Mouse (Mus musculus): ENCODE results near the gene Rabgap1. TPM values are rescaled to one million over a fixed set of nuclear protein-coding genes. Genes with fewer than 3 reads are reported as not detected.

Gene Rabgap1
- polyA plus RNA-seq, 1 experiment from 2014 or later, result 37.2 TPM

GRCm38 (mm10) chr2:37516030-37516710 lies 73.1 kb downstream of the Rabgap1 start, which contains the start of gene Gpr21:
TSS of gene Gpr21 (plus strand) at chr2:37516332.
- Histone ChIP-seq H3K27ac (ENCODE audit: poor library complexity, severe bottlenecking) (peak within 1 kb of the TSS; percentile 33), H3K9me3 (replicated peaks) (no peaks in the 10 kb centered on the region), H3K9ac (0 out of 2 replicates have a peak within 1 kb of the TSS, but pooled peaks have one; percentile 30), H3K4me1 (replicated peaks) (peaks cover 17% of the 10 kb centered on the region), H3K4me3 (peak within 1 kb of the TSS; percentile 34), H3K36me3 (peaks cover 27% of the 10 kb centered on the region), H3K4me2 (peak within 1 kb of the TSS; percentile 52), H3K27me3 (replicated peaks) (no peaks in the 10 kb centered on the region)
- 21% methylated on average over 11 of the region's 11 CpGs for WGBS
- peak; percentile 76 for ATAC-seq (ENCODE audit: insufficient number of reproducible peaks, low FRiP score)

DNA sequence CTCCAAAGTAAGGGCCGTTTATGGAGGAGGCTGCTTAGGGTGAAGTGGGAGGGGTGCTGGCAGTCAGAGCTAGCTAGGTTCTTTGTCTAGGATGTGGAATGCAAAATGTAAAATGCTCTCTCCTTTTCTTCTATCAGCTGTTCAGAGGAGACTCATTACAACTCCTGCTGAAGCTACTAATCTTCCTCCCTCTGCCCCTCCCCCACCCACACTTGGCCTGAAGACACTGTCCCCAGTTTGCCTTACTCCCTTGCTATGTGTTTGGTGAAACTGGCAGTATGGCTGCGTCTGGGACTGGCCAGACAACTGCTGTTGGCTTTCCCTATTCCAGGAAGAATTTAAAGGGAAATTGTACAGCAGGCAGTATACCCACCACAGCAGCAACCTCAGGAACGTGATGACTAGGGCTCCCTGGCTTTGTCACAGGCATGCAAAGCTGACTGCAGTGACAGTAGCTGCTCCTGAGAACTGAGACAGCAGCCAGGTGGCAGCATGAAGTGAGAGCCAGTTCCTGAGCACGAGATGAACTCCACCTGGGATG lies 73.9 kb downstream of the Rabgap1 start:
- Histone ChIP-seq H3K9me3 (replicated peaks) (no peaks in the 10 kb centered on the region), H3K9ac (no peak overlapping the region), H3K36me3 (peaks cover 25% of the 10 kb centered on the region), H3K27ac (ENCODE audit: poor library complexity, severe bottlenecking) (peak overlapping the region; percentile 33), H3K27me3 (replicated peaks) (no peaks in the 10 kb centered on the region), H3K4me1 (replicated peaks) (peaks cover 17% of the 10 kb centered on the region), H3K4me3 (no peak overlapping the region), H3K4me2 (0 out of 2 replicates have a peak overlapping the region, but pooled peaks have one; percentile 15)
- no peak for ATAC-seq (ENCODE audit: insufficient number of reproducible peaks, low FRiP score)
- 36% methylated on average over 4 of the region's 4 CpGs for WGBS

DNA sequence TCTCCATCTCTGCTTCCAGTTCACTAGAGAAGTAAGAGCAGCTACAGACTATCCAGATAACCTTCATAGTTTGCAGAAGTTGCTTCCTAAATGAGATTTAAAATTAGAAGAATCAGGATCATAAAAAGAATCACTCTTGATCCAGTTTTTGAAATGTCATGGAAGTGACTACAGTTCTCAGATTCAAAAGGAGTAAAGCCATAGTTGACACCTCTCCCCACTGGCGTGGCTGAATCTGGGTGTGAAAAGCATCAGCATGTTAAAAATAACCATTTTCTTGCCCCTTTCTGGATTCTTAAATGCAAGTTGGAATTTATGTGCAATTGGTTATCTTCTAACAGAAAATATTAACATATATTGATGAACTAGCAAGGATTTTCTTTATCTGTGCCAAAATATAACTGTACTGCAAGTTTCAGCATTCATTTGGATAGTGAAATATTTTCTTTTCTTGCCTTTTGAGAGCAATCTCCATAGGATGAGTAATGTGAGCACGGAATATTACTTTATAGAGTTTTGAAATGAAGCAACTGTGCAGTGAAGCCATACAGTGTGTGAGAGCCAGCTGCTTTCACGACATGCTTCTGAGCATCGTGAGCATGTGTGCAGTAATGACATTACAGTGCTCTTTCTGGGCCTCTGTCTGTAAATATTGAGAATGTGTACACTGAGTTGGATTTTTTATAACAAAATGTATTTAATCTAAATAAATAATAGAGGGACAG lies 75.6 kb downstream of the Rabgap1 start:
- H3K9ac ChIP-seq, result no peak overlapping the region
- peaks cover 13% of the 10 kb centered on the region for H3K4me1 ChIP-seq (replicated peaks)
- H3K4me2 ChIP-seq, result no peak overlapping the region
- peaks cover 19% of the 10 kb centered on the region for H3K36me3 ChIP-seq
- no peaks in the 10 kb centered on the region for H3K27me3 ChIP-seq (replicated peaks)
- H3K4me3 ChIP-seq, result no peak overlapping the region
- ATAC-seq (ENCODE audit: insufficient number of reproducible peaks, low FRiP score), result no peak
- no peaks in the 10 kb centered on the region for H3K9me3 ChIP-seq (replicated peaks)
- H3K27ac ChIP-seq (ENCODE audit: poor library complexity, severe bottlenecking), result no peak overlapping the region
- 94% methylated on average over 4 of the region's 4 CpGs for WGBS

DNA sequence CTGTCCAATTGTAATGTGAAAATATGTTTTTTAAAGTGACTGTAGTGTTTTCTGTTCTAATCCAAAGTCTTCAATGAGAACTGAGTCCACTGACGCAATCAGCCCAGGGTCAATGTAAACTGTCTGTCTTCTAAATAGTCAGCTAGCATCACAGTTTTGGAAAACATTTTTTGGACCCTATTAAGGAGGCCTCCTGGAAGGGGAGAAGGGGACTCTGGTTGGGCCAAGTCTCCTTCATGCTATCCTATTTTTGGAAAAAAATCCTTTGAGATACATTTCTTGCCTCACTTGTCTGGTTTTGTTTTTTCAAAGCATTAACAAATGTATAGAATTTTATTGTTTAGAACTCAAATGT lies 76.2 kb downstream of the Rabgap1 start:
- Histone ChIP-seq H3K27ac (ENCODE audit: poor library complexity, severe bottlenecking) (no peak overlapping the region), H3K4me1 (replicated peaks) (peaks cover 13% of the 10 kb centered on the region), H3K27me3 (replicated peaks) (no peaks in the 10 kb centered on the region), H3K9me3 (replicated peaks) (no peaks in the 10 kb centered on the region), H3K36me3 (peaks cover 19% of the 10 kb centered on the region), H3K4me3 (no peak overlapping the region), H3K4me2 (no peak overlapping the region), H3K9ac (no peak overlapping the region)
- 93% methylated on average over 1 of the region's 1 CpGs for WGBS
- no peak for ATAC-seq (ENCODE audit: insufficient number of reproducible peaks, low FRiP score)

- H3K4me3 ChIP-seq, result no peak overlapping the region
- no peaks in the 10 kb centered on the region for H3K9me3 ChIP-seq (replicated peaks)
- no peak overlapping the region for H3K4me2 ChIP-seq
- 0 out of 2 replicates have a peak, but pooled peaks cover 3% of the 10 kb centered on the region for H3K4me1 ChIP-seq (replicated peaks)
- no peak overlapping the region for H3K9ac ChIP-seq
- no peak overlapping the region for H3K27ac ChIP-seq (ENCODE audit: poor library complexity, severe bottlenecking)
- H3K27me3 ChIP-seq (replicated peaks), result no peaks in the 10 kb centered on the region
- ATAC-seq (ENCODE audit: insufficient number of reproducible peaks, low FRiP score), result no peak
- H3K36me3 ChIP-seq, result 0 out of 2 replicates have a peak, but pooled peaks cover 2% of the 10 kb centered on the region
Measured at GRCm38 (mm10) chr2:37527587-37527986, 84.5 kb downstream of the Rabgap1 start.

DNA sequence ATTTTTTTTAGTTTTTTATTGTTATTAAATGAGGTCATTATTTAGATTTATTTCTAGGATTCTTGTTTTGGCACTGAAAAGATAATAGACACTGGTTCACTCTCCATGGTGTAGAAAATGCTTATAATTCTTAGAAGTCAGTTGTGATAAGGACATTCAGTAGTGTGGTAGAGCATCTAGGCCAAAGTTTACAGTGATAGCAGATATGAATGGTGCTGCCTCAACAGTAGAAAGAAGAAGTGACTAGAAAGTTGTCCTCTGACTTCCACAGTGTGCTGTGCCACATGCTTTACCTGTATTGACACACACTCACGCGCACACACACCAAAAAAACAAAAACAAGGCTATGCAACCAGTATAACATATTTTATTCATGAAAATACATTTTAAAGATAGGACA lies 86.3 kb downstream of the Rabgap1 start:
- Histone ChIP-seq H3K9ac (no peak overlapping the region), H3K4me2 (no peak overlapping the region), H3K9me3 (replicated peaks) (no peaks in the 10 kb centered on the region), H3K4me1 (replicated peaks) (0 out of 2 replicates have a peak, but pooled peaks cover 3% of the 10 kb centered on the region), H3K36me3 (peaks cover 8% of the 10 kb centered on the region), H3K27ac (ENCODE audit: poor library complexity, severe bottlenecking) (no peak overlapping the region), H3K4me3 (no peak overlapping the region), H3K27me3 (replicated peaks) (no peaks in the 10 kb centered on the region)
- ATAC-seq (ENCODE audit: insufficient number of reproducible peaks, low FRiP score), result no peak
- 96% methylated on average over 2 of the region's 2 CpGs for WGBS

- Histone ChIP-seq H3K9ac (no peak overlapping the region), H3K9me3 (replicated peaks) (no peaks in the 10 kb centered on the region), H3K4me2 (no peak overlapping the region), H3K27me3 (replicated peaks) (no peaks in the 10 kb centered on the region), H3K4me3 (no peak overlapping the region), H3K36me3 (peaks cover 13% of the 10 kb centered on the region), H3K4me1 (replicated peaks) (0 out of 2 replicates have a peak, but pooled peaks cover 3% of the 10 kb centered on the region), H3K27ac (ENCODE audit: poor library complexity, severe bottlenecking) (no peak overlapping the region)
- WGBS, result 83% methylated on average over 1 of the region's 1 CpGs
- ATAC-seq (ENCODE audit: insufficient number of reproducible peaks, low FRiP score), result no peak
Measured at GRCm38 (mm10) chr2:37530766-37531165, 87.7 kb downstream of the Rabgap1 start.

DNA sequence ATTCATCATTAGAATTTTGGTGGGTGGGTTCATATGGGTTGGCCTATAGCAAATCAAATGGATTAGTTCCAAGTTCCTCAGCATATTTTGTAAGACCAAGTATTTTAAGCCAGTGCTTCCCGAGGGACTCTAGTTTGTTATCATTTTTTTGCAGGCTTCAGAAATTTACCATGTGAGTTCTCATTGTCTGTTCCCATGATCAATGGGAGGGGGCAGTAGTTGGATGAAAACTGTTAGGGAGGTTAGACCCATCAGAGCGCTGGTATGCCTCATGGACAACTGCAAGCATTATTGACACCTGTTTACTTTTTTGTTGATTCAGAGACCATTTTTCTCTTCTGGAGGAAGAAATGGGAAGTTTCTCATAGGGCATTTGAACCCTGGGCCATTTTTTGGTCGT lies 88.6 kb downstream of the Rabgap1 start:
- Histone ChIP-seq H3K36me3 (peaks cover 16% of the 10 kb centered on the region), H3K9me3 (replicated peaks) (no peaks in the 10 kb centered on the region), H3K4me1 (replicated peaks) (0 out of 2 replicates have a peak, but pooled peaks cover 3% of the 10 kb centered on the region), H3K4me2 (no peak overlapping the region), H3K27me3 (replicated peaks) (no peaks in the 10 kb centered on the region), H3K27ac (ENCODE audit: poor library complexity, severe bottlenecking) (no peak overlapping the region), H3K4me3 (no peak overlapping the region), H3K9ac (no peak overlapping the region)
- WGBS, result 85% methylated on average over 3 of the region's 3 CpGs
- ATAC-seq (ENCODE audit: insufficient number of reproducible peaks, low FRiP score), result no peak

DNA sequence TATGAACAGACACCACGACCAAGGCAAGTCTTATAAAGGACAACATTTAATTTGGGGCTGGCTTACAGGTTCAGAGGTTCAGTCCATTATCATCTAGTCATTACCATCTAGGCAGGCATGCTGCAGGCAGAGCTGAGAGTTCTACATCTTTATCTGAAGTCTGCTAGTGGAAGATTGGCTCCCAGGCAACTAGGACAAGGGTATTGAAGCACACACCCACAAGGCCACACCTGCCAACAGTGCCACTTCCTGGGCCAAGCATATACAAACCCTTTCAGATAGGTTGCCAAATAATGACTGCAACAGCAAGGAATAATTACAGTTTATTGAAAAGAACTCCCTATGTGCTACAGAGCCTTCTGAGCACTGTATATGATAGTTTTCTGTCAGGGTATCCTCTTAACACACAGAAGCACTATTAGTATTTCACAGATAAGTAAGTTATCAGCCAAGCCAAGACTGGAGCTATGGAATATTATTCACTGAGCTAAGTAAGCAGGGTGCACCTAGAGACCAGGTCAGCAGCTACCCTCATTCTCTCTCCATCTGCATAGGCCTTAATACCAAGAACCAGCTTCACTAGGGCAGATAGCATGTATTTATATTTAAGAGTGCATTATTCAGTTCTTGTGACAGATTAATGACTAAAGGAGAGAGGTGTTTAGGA lies 106.4 kb downstream of the Rabgap1 start:
- H3K9ac ChIP-seq, result no peak overlapping the region
- 0 out of 2 replicates have a peak, but pooled peaks cover 3% of the 10 kb centered on the region for H3K9me3 ChIP-seq (replicated peaks)
- 79% methylated on average over 1 of the region's 1 CpGs for WGBS
- H3K4me2 ChIP-seq, result no peak overlapping the region
- no peaks in the 10 kb centered on the region for H3K27me3 ChIP-seq (replicated peaks)
- H3K27ac ChIP-seq (ENCODE audit: poor library complexity, severe bottlenecking), result no peak overlapping the region
- ATAC-seq (ENCODE audit: insufficient number of reproducible peaks, low FRiP score), result no peak
- no peak overlapping the region for H3K4me3 ChIP-seq
- H3K36me3 ChIP-seq, result peaks cover 59% of the 10 kb centered on the region
- no peaks in the 10 kb centered on the region for H3K4me1 ChIP-seq (replicated peaks)

DNA sequence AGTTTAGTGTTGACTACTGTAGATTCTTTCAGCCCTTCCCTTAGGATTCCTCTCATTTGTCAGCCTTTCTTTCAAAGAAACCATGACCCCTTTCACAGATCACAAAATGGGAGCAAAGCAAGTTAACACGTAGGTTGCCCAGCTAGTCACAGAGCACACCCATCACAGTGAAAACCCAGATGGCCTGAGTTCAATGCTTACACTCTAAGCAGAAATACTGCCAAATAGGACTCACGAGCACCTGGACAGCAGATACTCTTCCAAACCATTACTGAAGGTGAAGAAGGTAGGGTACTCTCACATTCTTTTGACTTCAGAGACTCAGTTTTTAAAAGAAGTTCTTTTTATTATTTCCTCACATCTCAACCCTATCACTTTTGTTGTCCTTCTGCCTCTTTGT lies 113.3 kb downstream of the Rabgap1 start:
- WGBS, result 83% methylated on average over 2 of the region's 2 CpGs
- Histone ChIP-seq H3K27ac (ENCODE audit: poor library complexity, severe bottlenecking) (no peak overlapping the region), H3K9me3 (replicated peaks) (0 out of 2 replicates have a peak, but pooled peaks cover 3% of the 10 kb centered on the region), H3K36me3 (peaks cover 83% of the 10 kb centered on the region), H3K4me2 (no peak overlapping the region), H3K27me3 (replicated peaks) (no peaks in the 10 kb centered on the region), H3K4me3 (no peak overlapping the region), H3K9ac (no peak overlapping the region), H3K4me1 (replicated peaks) (no peaks in the 10 kb centered on the region)
- ATAC-seq (ENCODE audit: insufficient number of reproducible peaks, low FRiP score), result no peak

DNA sequence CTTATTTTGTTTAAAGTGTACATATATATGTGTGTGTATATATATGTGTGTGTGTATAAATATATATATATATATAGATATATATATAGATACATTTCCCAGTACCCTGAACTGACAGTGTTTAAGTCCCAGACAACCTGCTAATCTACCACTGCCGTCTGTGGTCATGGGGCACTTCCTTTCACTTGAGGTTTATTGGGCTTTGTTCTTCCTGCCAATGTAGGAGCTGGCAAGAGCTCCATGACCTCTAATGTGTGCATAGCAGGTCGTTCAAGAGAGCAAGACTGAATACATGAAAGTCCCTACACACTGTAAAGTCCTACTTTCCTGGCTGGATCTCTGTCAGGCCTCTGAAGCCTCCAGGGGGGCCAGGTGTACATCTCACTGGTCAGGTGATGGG lies 122.5 kb downstream of the Rabgap1 start:
- ATAC-seq (ENCODE audit: insufficient number of reproducible peaks, low FRiP score), result no peak
- no peaks in the 10 kb centered on the region for H3K9me3 ChIP-seq (replicated peaks)
- no peaks in the 10 kb centered on the region for H3K27me3 ChIP-seq (replicated peaks)
- H3K4me2 ChIP-seq, result no peak overlapping the region
- H3K36me3 ChIP-seq, result peaks cover 68% of the 10 kb centered on the region
- H3K27ac ChIP-seq (ENCODE audit: poor library complexity, severe bottlenecking), result no peak overlapping the region
- H3K9ac ChIP-seq, result no peak overlapping the region
- 50% methylated on average over 2 of the region's 2 CpGs for WGBS
- H3K4me3 ChIP-seq, result no peak overlapping the region
- peaks cover 19% of the 10 kb centered on the region for H3K4me1 ChIP-seq (replicated peaks)

Measured in heart, embryonic 12.5 days (tissue).